Mouse (Mus musculus) T-helper 2 cell (primary cell): ENCODE results near the gene Paqr8.
"Not testable (repeated sequence)": the region's sequence is repeated elsewhere in the genome, so short reads cannot be mapped to it uniquely, and the experiment has no call there.

Source experiments
- in situ Hi-C: fragments of 300-600 bp; cut with MboI, MseI; formaldehyde crosslinking; loops from one replicate; pipeline ENCODE4 v1.15.1; 2025; ENCODE audit warnings: high pct_unique_total_duplicates

The Paqr8 gene

GRCm38 (mm10) chr1:20908541-20908940 is 18.1 kb downstream of the Paqr8 start:
- in situ Hi-C loops = no loop called here

GRCm38 (mm10) chr1:20912115-20912514 is 21.7 kb downstream of the Paqr8 start:
- in situ Hi-C loops = no loop called here

- in situ Hi-C loops = no loop called here
Measured at GRCm38 (mm10) chr1:20912527-20913171, 22.2 kb downstream of the Paqr8 start.

- in situ Hi-C loops = no loop called here
Measured at GRCm38 (mm10) chr1:20914769-20915168, 24.4 kb downstream of the Paqr8 start.

GRCm38 (mm10) chr1:20915608-20916007 is 25.2 kb downstream of the Paqr8 start:
- in situ Hi-C loops = no loop called here

GRCm38 (mm10) chr1:20917496-20918050 is 27.2 kb downstream of the Paqr8 start:
- in situ Hi-C loops = no loop called here

- in situ Hi-C loops = no loop called here
Measured at GRCm38 (mm10) chr1:20919728-20920127, 29.3 kb downstream of the Paqr8 start.

GRCm38 (mm10) chr1:20921081-20921528 is 30.7 kb downstream of the Paqr8 start:
- in situ Hi-C loops = no loop called here

- in situ Hi-C loops = no loop called here
Measured at GRCm38 (mm10) chr1:20922612-20923399, 32.4 kb downstream of the Paqr8 start.

- in situ Hi-C loops = not testable (repeated sequence)
Measured at GRCm38 (mm10) chr1:20925324-20925723, 34.9 kb downstream of the Paqr8 start.

GRCm38 (mm10) chr1:20925926-20926325 is 35.5 kb downstream of the Paqr8 start:
- in situ Hi-C loops = no loop called here

GRCm38 (mm10) chr1:20926376-20926775 is 36.0 kb downstream of the Paqr8 start:
- in situ Hi-C loops = no loop called here

- in situ Hi-C loops = no loop called here
Measured at GRCm38 (mm10) chr1:20928487-20928886, 38.1 kb downstream of the Paqr8 start.

GRCm38 (mm10) chr1:20933457-20933856 is 43.1 kb downstream of the Paqr8 start:
- in situ Hi-C loops = no loop called here

- in situ Hi-C loops = loop anchor here (5.0 kb wide), 2 partner anchors 167 to 232 kb away; no protein-coding TSS in a partner anchor
Measured at GRCm38 (mm10) chr1:20935106-20935505, 44.7 kb downstream of the Paqr8 start.

GRCm38 (mm10) chr1:20939046-20939445 is 48.6 kb downstream of the Paqr8 start:
- in situ Hi-C loops = loop anchor here (5.0 kb wide), 2 partner anchors 163 to 228 kb away; no protein-coding TSS in a partner anchor

- in situ Hi-C loops = no loop called here
Measured at GRCm38 (mm10) chr1:20940151-20940550, 49.7 kb downstream of the Paqr8 start.

- in situ Hi-C loops = no loop called here
Measured at GRCm38 (mm10) chr1:20941322-20941721, 50.9 kb downstream of the Paqr8 start.

GRCm38 (mm10) chr1:20941857-20942256 is 51.5 kb downstream of the Paqr8 start:
- in situ Hi-C loops = no loop called here

GRCm38 (mm10) chr1:20943016-20943415 is 52.6 kb downstream of the Paqr8 start:
- in situ Hi-C loops = no loop called here

GRCm38 (mm10) chr1:20951300-20951763 is 60.9 kb downstream of the Paqr8 start, which contains the start of gene Efhc1:
Gene Efhc1 (plus strand): TSS chr1:20951626.
- in situ Hi-C loops = loop anchor here (10.0 kb wide), 1 partner anchor 263 kb away; the partner anchor contains the start of gene Tmem14a

GRCm38 (mm10) chr1:20951799-20952198 is 61.4 kb downstream of the Paqr8 start:
- in situ Hi-C loops = loop anchor here (10.0 kb wide), 1 partner anchor 263 kb away; the partner anchor contains the start of gene Tmem14a
